Mouse (Mus musculus): ENCODE results near the gene Prmt7.
"Not testable (repeated sequence)": the region's sequence is repeated elsewhere in the genome, so short reads cannot be mapped to it uniquely, and the experiment has no call there.

The Prmt7 gene

GRCm38 (mm10) chr8:106210821-106211345 is at the start of gene Prmt7, which contains the start of gene Slc7a6os:
Gene Prmt7, plus strand, starts transcription at chr8:106210936.
Gene Slc7a6os, minus strand, starts transcription at chr8:106210935.
- peak; percentile 93 to 94 for DNase-seq

GRCm38 (mm10) chr8:106163251-106163650 is 47.5 kb upstream of the Prmt7 start:
- no peak for DNase-seq

DNA sequence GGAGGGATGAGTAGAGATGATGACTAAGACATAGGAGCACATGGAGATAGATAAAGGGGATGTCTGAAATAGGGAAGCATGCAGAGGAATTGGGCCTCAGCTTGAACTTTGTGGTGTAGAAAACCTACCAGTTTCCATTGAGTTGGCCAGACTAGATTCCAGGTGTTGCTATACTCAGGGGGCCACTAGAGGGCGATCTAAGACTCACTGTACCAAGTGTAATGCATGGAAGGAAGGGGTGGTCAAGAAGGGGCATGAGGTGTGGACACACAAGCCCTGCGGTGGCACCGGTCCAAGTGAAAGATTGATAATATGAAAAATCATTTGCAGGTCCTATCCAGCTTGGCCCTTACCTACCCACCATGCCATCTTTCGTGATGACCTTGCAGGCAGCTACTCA is 45.3 kb upstream of the Prmt7 start:
- DNase-seq = peak; percentile 59 to 72

- DNase-seq = peak; percentile 94
Measured at GRCm38 (mm10) chr8:106168356-106169016, 42.2 kb upstream of the Prmt7 start, which contains the start of gene Slc7a6. Gene Slc7a6, plus strand, starts transcription at chr8:106168857.

DNA sequence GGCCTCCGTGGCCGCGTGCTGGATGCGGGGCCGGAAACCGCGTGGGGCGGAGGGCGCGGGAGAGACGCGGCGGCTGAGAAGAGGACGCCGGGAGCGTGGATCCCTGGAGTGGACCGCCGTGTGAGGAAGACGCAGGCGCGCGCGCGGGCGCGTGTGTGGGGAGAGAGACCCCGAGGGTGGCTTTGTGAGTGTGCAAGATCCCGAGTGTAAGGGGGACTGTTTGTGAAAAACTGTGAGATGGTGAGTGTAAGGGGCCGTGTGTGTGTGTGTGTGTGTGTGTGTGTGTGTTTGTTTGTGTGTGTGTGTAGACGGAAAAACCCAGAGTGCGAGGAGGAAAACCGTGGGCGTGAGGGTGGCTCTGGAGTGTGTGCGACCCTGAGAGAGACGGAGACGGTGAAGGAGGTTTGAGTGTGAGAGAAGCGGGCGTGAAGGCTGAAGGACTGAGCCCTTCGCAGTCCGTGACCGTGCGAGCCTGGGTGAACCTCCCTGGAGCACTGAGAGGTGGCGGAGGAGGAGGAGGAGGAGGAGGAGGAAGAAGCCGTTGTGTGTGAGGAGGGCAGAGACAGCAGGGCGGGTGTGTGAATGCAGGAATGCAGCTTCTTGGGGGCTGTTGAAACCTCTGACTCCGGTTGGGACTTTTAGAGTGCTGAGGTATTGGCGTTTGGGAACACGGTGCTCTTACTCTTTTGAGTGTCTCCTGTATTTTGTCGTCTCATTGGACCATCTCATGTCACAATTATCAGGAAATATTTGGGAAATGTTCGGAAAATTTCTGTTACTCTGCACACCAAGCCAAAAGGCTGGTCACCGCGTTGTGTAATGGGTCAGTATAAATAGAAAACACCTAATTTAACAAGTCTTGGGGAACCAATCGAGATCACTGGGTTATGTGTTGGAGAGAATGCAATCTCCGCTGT is 41.5 kb upstream of the Prmt7 start:
- peak; percentile 55 to 61 for DNase-seq

GRCm38 (mm10) chr8:106169934-106170480 is 40.7 kb upstream of the Prmt7 start:
- no peak for DNase-seq

DNA sequence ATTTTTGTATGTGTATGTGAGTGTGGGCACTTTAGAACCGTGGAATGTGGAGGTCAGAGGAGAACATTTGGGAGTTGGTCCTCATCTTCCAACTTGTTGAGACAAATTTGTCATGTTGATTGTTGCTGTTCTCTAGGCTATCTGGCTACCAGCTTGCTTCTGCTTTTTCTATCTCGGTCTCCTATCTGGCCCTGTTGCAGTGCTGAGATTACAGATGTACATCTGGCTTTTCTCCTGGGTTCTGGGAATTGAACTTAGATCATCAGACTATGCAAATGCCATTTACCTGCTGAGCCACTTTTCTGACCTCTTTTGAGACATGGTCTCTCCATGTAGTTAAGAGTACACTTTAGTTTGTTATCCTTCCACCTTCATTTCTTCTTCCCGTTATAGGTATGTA is 37.2 kb upstream of the Prmt7 start:
- DNase-seq = no peak

DNA sequence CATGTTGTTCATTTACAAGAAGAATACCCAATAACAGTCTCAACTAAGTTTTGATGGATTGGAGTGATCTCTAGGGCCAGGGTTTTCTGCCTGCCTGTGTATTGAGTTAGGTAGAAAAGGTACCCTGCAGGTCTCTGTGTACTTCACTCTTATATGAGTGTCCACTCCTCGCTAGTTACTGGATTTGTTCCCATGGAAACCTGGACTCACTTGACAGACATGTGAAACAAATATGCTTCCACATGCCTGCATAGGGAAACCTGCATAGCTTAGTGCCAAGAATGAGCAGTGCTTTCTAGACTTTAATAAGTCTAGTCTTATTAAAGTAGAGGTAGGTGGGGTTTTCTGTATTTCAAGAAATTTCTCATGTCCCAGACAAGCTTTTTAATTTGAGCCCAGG is 33.8 kb upstream of the Prmt7 start:
- DNase-seq = no peak

DNA sequence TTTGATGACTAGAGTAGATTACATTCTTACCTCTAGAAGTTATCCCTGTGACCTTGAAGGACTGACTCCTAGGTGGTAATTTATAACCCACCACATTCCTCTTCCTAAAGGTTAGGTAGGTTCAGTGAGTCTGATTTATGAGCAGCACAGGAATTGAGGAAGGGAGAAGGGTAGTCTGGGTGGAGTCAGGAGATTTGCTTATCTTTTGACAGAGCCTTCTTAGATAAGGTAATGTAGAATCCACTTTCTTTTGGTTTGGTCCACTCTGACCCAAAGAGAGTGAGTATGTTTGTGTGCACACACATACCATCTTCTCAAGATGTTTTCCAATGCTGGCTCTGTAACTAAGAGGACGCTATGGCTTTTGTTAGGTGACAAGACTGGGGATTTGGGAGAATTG is 33.1 kb upstream of the Prmt7 start:
- DNase-seq = no peak

- no peak for DNase-seq
Measured at GRCm38 (mm10) chr8:106178428-106178827, 32.3 kb upstream of the Prmt7 start.

- DNase-seq = no peak
Measured at GRCm38 (mm10) chr8:106185628-106186270, 25.0 kb upstream of the Prmt7 start.

DNA sequence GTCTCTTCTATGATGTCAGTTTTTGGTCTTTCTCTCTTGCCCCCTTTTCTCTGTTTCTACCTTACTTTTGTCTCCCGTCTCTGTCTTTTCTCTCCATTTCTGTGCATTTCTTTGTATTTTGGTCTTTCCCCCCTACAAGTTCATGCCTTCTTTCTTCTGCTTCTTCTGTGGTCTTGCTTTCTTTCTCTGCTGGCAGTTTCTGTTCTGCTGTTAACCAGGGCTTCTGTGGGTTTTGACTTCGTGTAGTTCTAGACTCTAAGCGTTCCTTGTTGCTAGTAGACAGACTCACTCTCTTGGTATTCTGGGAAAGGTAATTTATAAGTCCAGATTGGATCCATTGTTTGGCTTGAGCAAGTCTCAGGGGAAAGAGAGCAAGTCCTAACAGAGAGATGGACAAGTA is 24.3 kb upstream of the Prmt7 start:
- no peak for DNase-seq

DNA sequence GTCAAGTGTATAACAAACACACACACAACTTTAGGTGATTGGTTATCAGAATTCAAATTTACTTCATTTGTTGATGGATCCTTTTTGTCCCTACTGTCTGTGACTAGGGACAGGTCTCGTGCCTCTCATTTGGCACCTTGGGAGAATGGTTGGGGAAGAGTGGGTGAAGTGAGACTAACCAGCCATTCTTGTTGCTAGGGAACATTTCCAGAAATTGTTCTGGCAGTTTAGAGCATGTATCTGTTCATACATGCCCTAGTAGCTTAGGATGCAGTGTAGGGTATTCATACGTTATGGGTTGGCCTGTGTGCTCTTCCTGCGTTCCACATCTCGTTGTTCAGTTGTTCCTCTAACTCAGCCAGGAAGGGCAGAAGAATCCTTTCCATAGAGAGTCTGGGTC is 21.6 kb upstream of the Prmt7 start:
- DNase-seq = no peak

GRCm38 (mm10) chr8:106191639-106192038 is 19.1 kb upstream of the Prmt7 start:
- DNase-seq = no peak

- DNase-seq = no peak
Measured at GRCm38 (mm10) chr8:106193162-106193561, 17.6 kb upstream of the Prmt7 start.

DNA sequence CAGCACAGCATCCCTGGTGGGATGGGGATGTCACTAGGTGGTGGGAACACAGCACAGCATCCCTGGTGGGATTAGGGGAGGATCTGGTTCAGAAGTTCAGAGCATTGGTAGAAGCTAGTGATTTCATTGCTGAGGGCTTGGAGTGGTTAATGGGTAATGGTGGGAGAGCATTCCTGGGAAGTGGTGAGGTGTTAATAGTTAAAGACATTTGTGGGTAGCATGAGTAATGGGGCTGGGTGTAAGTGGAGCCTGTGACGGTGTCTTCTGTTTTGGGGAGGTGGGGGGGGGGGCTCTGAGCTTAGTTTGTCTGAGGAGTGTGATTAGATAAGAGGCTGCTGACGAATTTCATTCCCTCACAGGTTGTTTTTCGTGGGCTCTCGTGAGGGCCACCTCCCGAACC is 16.7 kb upstream of the Prmt7 start:
- no peak for DNase-seq

DNA sequence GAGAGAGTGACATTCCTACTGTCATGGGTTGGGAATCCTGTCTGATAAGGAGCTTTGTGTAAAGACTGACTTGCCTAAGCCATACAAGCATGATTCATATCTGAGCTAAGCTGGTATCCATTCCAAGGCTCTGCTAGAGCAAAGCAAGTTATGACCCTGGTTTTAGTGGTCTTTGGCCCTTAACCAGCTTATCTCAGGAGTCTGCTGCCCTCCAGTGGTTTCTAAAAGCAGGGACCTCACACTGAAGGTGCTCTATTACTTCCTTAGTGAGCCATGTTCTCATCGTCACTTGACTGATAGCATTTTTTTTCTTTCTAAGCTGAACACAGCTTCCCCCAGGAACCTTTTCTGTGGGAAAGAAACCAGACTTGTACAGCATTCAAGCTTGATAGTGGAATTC is 12.0 kb upstream of the Prmt7 start:
- DNase-seq = peak; percentile 26 to 27

DNA sequence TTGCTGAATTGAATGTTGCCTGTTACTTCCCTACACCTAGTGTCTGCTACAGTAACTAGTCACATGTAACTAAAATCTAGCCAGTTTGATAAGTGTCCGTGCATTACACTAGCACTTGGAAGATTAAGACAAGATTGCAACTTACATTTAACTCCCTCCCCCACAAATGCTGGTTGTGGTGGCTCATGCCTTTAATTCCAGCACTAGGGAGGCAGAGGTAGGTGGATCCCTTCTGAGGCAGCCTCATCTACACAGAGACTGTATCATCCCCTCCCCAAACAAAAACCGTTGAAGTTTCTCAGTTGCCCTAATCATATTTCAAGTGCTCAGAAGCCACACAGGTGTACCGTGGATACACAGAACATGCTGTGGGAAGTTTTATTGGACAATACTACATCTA is 11.1 kb upstream of the Prmt7 start:
- DNase-seq = not testable (repeated sequence)

DNA sequence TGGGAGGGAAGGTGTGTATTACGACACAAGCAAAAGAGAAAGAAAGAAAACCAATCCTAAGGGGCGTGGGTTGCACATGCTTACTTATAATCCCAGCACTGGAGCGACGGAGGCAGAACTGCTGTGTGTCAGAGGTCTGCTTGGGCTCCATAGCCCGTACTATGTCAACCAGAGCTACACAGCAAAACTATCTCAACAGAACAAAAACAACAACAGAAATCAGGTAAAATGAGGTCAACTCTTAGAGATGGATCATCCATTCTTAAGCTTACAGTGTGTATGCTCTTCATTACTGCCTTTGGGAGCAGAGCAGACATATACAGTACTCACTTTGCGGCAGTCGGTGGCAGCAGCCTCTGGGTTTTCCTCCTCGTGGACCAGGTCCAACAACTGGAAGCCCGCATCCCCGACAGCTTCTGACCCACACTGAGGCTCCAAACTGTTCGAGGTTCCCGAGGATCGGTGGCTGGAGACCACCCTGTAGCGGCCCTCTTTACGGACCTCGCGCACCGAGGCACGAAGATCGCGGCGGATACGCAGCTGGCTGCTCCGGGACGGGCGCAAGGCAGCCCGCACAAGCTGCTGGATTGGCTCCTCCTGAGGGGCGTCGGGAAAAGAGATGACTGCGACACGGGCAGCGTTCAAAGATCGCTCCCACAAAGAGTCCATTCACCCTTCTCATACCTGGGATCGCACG is 553 bp upstream of the Prmt7 start:
- DNase-seq = no peak

DNA sequence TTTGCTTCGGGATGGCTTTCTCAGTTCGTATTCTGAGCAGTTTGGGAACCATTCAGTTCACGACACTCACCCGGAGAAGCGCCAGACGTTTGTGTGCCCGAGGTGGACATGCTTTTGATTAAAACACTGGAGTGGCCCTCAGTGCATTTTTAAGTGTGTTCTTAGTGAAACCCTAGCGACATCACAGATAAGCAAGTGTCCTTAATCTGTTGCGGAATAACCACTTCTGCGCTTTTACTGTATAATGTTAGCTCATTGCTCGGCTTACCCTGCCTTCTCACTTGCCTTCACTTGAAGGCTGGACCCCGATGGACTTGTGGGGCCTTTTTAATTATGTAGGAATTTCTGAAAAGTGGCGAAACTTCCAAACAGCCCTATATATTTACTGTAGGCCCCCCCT is 685 bp downstream of the Prmt7 start:
- no peak for DNase-seq

- no peak for DNase-seq
Measured at GRCm38 (mm10) chr8:106213959-106214358, 3.2 kb downstream of the Prmt7 start.

DNA sequence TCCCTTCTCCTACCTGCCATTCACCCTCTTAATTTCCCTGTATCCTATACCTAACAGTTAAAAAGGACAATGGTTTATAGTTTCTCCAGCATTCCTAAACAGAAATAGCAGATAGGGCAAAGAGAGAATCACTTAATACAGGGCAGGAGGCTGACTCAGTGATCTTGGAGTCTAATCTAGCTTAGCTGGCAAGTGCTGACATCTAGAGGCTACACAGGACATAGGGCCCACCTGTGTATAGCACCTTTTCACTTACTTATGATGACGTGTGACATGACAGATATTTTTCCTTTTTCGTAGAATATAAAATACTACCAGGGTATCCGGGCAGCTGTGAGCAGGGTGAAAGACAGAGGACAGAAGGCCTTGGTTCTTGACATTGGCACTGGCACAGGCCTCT is 8.9 kb downstream of the Prmt7 start:
- no peak for DNase-seq
